Mouse (Mus musculus) spleen, adult 18-20 months (tissue): Measurements from ENCODE around the gene Chst11.

ENCODE experiments used
- DNase-seq, 2 experiments: peaks; one replicate each; pipeline ENCODE4 v3.0.0; 2022; ENCODE audit warnings: mixed read lengths in 2 of 2

Chst11 gene

GRCm38 (mm10) chr10:83220217-83220616 lies 234.9 kb downstream of the Chst11 start:
- no peak for DNase-seq

GRCm38 (mm10) chr10:83220847-83221246 lies 235.5 kb downstream of the Chst11 start:
- DNase-seq: no peak

- no peak for DNase-seq
Observed at GRCm38 (mm10) chr10:83224999-83225398, 239.7 kb downstream of the Chst11 start.

GRCm38 (mm10) chr10:83228626-83229025 lies 243.3 kb downstream of the Chst11 start:
- DNase-seq: no peak

- no peak for DNase-seq
Observed at GRCm38 (mm10) chr10:83233967-83234366, 248.7 kb downstream of the Chst11 start.

- DNase-seq: no peak
Observed at GRCm38 (mm10) chr10:83234391-83234790, 249.1 kb downstream of the Chst11 start.

GRCm38 (mm10) chr10:83242106-83242686 lies 256.9 kb downstream of the Chst11 start:
- no peak for DNase-seq

GRCm38 (mm10) chr10:83244131-83244530 lies 258.8 kb downstream of the Chst11 start:
- DNase-seq: no peak
